ENCODE assay signal across 22 mouse cellular contexts in genomic region chr4:150804204-150804603, GRCm38 (mm10). TPM values are rescaled to one million over a fixed set of nuclear protein-coding genes. Genes with fewer than 3 reads are reported as not detected.
DNase-seq lines count a peak whose midpoint lies in the region; ATAC-seq and TF ChIP-seq lines count a peak whose summit lies in the region.
"Had no signal": no experiment of that assay in that cellular context is flagged by ENCODE, and none has a peak within 500 bp of the region (broad histone marks: within the 10 kb centered on the region; RNA-seq: fewer than 3 reads in every experiment).

No protein-coding gene starts in this region.

- H3K9ac ChIP-seq in liver, embryonic 13.5 days, result no peak overlapping the region
- no peak overlapping the region for H3K9ac ChIP-seq in liver, embryonic 12.5 days
- no peak overlapping the region for H3K9ac ChIP-seq in stomach, postnatal 0 days (ENCODE audit: low read length)
- H3K9ac ChIP-seq: embryonic facial prominence, embryonic 12.5 days; heart, embryonic 12.5 days; limb, embryonic 12.5 days had no signal

- peak; percentile 49; the same call in 1 of the 2 replicates for ATAC-seq in liver, embryonic 13.5 days (ENCODE audit: low read depth)
- no peak for ATAC-seq in liver, embryonic 12.5 days
- peak; percentile 60 for ATAC-seq in stomach, postnatal 0 days (ENCODE audit: low FRiP score, low TSS enrichment)
- ATAC-seq: hindbrain, embryonic 16.5 days had no signal

- H3K4me2 ChIP-seq in liver, embryonic 13.5 days, result no peak overlapping the region
- H3K4me2 ChIP-seq in liver, embryonic 12.5 days, result no peak overlapping the region
- no peak overlapping the region for H3K4me2 ChIP-seq in stomach, postnatal 0 days (replicated peaks; ENCODE audit: low read depth)
- H3K4me2 ChIP-seq: embryonic facial prominence, embryonic 12.5 days; heart, embryonic 12.5 days; limb, embryonic 12.5 days had no signal

- TF ChIP-seq EP300 in stomach, postnatal 0 days (optimal IDR thresholded peaks at IDR 0.05), result no peak

- WGBS in liver, embryonic 13.5 days (ENCODE audit: insufficient replicate concordance), result 63% methylated on average over 6 of the region's 6 CpGs
- 67% methylated on average over 6 of the region's 6 CpGs for WGBS in liver, embryonic 12.5 days (ENCODE audit: insufficient replicate concordance)
- 64% methylated on average over 6 of the region's 6 CpGs for WGBS in stomach, postnatal 0 days

- H3K36me3 ChIP-seq in liver, embryonic 13.5 days, result no peaks in the 10 kb centered on the region
- no peaks in the 10 kb centered on the region for H3K36me3 ChIP-seq in liver, embryonic 12.5 days
- H3K36me3 ChIP-seq in stomach, postnatal 0 days (ENCODE audit: control insufficient read depth, insufficient read depth, low read length), result no peaks in the 10 kb centered on the region
- H3K36me3 ChIP-seq: embryonic facial prominence, embryonic 12.5 days; heart, embryonic 12.5 days; hindbrain, embryonic 10.5 days; limb, embryonic 12.5 days; midbrain, embryonic 10.5 days had no signal

- H3K9me3 ChIP-seq in liver, embryonic 13.5 days (replicated peaks), result no peaks in the 10 kb centered on the region
- H3K9me3 ChIP-seq in liver, embryonic 12.5 days (replicated peaks), result no peaks in the 10 kb centered on the region
- no peaks in the 10 kb centered on the region for H3K9me3 ChIP-seq in stomach, postnatal 0 days (ENCODE audit: control insufficient read depth, low read length)
- H3K9me3 ChIP-seq: embryonic facial prominence, embryonic 12.5 days; heart, embryonic 12.5 days; hindbrain, embryonic 10.5 days; limb, embryonic 12.5 days; midbrain, embryonic 10.5 days had no signal

- H3K4me1 ChIP-seq in liver, embryonic 13.5 days (replicated peaks), result peaks cover 45% of the 10 kb centered on the region
- peaks cover 28% of the 10 kb centered on the region for H3K4me1 ChIP-seq in liver, embryonic 12.5 days
- peaks cover 2% of the 10 kb centered on the region; the same call in 1 of the 2 replicates for H3K4me1 ChIP-seq in stomach, postnatal 0 days (replicated peaks; ENCODE audit: control insufficient read depth, insufficient read depth)

- no peak for DNase-seq in liver, embryonic 13.5 days
- peak; percentile 47 to 55 for DNase-seq in kidney, adult 8-10 months
- peak; percentile 41 for DNase-seq in kidney, postnatal 14 days
- peak; percentile 32 for DNase-seq in stomach, postnatal 0 days (ENCODE audit: low spot score)
- DNase-seq in layer of hippocampus, postnatal 25 days (ENCODE audit: extremely low spot score in 1 of 2, low spot score in 1 of 2), result no peak
- DNase-seq in layer of hippocampus, adult 9-10 months (ENCODE audit: low spot score), result no peak
- DNase-seq: adrenal gland, adult 2 months; B cell, adult 2 months; cerebellum, adult 18-20 months; cerebellum, postnatal 14 days; gastrocnemius, postnatal 25 days; heart, adult 18-20 months; heart, postnatal 10 days; lung, adult 18-20 months; lung, postnatal 10 days had no signal

- H3K27me3 ChIP-seq in liver, embryonic 13.5 days, result peaks cover 2% of the 10 kb centered on the region; the same call in 1 of the 2 replicates
- peaks cover 4% of the 10 kb centered on the region; the same call in 1 of the 2 replicates for H3K27me3 ChIP-seq in liver, embryonic 12.5 days (replicated peaks)
- H3K27me3 ChIP-seq in stomach, postnatal 0 days (ENCODE audit: control insufficient read depth, insufficient read depth, low read length), result no peaks in the 10 kb centered on the region
- H3K27me3 ChIP-seq: heart, embryonic 12.5 days; limb, embryonic 12.5 days had no signal

- H3K4me3 ChIP-seq in liver, embryonic 13.5 days (replicated peaks), result no peak overlapping the region
- no peak overlapping the region for H3K4me3 ChIP-seq in liver, embryonic 12.5 days
- no peak overlapping the region for H3K4me3 ChIP-seq in stomach, postnatal 0 days (ENCODE audit: low read depth, low read length)
- H3K4me3 ChIP-seq: embryonic facial prominence, embryonic 12.5 days; heart, embryonic 12.5 days; hindbrain, embryonic 10.5 days; limb, embryonic 12.5 days; midbrain, embryonic 10.5 days had no signal

- H3K27ac ChIP-seq in liver, embryonic 13.5 days, result no peak overlapping the region
- H3K27ac ChIP-seq in liver, embryonic 12.5 days, result no peak overlapping the region
- no peak overlapping the region for H3K27ac ChIP-seq in stomach, postnatal 0 days (replicated peaks)
- H3K27ac ChIP-seq: embryonic facial prominence, embryonic 12.5 days; hindbrain, embryonic 10.5 days; limb, embryonic 12.5 days; midbrain, embryonic 10.5 days had no signal

- TF ChIP-seq CTCF in stomach, postnatal 0 days (IDR thresholded peaks at IDR 0.05; ENCODE audit: low read depth), result no peak

RNA-seq across cellular contexts. Expression of gene Errfi1, which starts 49.5 kb away (rescaled TPM):
- 12.8 and 15.4 TPM in 2 replicates for polyA plus RNA-seq in liver, embryonic 13.5 days (2015; fragmentation: Nextera tagmentation; extraction: Ambion mirVana)
- polyA plus RNA-seq in liver, embryonic 12.5 days (2016; fragmentation: Nextera tagmentation; extraction: Ambion mirVana), result 14.7 and 14.9 TPM in 2 replicates
- 30.6 and 32.1 TPM in 2 replicates for polyA plus RNA-seq in stomach, postnatal 0 days (2015; fragmentation: Nextera tagmentation; extraction: Ambion mirVana)
- 10 to 100 TPM; 37.2 to 43.4 TPM for total RNA-seq in layer of hippocampus, postnatal 25 days (2021)

Comparison
In these comparisons a context has a peak if more than half of its experiments do, and no peak if none do; other contexts are left out.
1. DNase-seq: peak in kidney, adult 8-10 months (2 of 2), kidney, postnatal 14 days (single experiment) and stomach, postnatal 0 days (single experiment); none in liver, embryonic 13.5 days (single experiment), layer of hippocampus, postnatal 25 days (0 of 2) and layer of hippocampus, adult 9-10 months (single experiment).